Mouse (Mus musculus): Measurements from ENCODE around the gene Apbb1ip.
A peak's percentile ranks its signal among the peaks of the same experiment; 100 is the strongest.

The Apbb1ip gene

DNA sequence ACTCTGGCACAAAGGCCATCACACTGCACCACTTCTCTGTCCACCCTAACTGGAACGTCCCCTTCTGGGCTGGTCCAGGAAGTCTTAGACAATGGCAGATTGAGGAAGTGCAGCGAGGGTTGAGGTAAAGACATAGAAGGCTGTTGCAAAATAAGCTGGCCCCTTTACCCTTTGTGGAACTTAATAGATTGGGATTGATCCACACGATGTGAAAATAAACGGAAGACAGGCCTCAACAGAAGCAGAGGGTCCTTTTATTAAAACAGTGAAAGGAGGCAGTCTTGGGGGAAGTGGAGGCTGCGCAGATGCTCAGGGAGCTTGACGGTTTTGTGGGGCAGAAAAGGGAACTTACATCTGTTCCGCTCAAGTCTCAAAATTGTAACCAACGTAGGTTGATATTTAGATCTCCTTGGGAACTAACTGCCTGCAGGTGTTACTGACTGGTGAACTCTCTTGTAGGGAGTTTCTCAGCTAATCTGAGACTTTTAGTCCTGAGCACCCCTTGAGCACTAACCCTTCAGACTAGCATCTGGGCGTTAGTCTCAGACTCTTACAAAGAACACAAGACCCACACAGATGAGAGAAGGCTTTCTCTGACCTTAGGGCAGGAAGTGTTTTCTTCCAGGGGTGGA lies at the start of gene Apbb1ip:
Gene Apbb1ip, plus strand, starts transcription at position 546 of the 632 bp plus-strand sequence.
- DNase-seq: peak; percentile 63

DNA sequence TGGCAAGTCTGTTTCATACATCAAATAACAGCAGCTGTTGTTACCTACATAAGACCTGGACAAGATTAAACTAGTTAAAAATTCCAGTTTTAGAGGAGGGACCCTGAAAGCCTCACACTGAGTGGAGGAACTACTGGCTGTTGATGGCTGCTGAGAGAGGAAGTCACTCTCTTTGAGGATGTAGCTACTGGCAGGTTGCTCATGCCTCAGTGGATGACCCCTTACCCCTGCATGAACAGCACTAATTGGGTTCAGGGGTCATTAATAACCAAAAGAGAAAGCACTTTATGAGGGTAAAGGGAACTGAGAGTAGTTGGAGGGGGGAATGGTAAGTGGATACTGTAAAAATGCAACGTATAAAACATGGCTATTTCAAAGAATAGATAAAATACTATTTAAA lies 46.8 kb upstream of the Apbb1ip start:
- DNase-seq: no peak

DNA sequence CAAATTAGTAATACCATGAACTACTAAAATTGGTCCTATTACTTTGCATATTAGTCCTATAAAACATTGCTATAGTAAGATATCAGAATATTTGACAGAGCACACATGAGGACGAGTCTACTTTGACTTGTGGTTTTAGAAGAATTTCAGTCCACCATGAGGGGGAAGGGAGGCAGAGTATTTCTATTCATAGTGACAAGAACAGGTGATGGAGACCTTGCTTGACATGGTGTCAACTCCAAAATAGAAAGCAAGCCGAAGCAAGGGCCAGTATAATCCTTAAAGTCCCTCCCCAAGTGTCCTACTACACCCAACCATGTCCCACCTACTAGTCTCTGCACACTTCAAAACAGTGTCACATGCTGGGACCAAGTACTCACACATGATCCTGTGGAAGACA lies 37.8 kb upstream of the Apbb1ip start:
- DNase-seq: no peak

DNA sequence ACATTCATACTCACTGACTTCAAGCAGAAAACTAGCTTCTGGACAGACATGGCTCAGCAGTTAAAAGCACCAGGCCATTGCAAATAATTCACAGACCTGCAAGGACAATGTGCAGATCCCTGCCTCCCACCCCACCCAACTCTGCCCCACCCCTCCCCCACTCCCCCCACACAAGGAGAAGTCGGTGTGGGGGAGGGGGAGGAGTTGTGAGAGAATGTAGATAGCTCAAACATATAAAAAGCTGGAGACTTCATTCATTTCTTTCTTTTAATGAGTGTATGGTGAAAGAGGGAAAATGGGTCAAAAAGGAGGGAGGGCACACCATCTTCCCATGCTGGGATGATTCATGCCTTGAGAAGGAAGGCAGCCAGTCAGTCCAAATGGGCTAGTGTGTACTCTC lies 34.5 kb upstream of the Apbb1ip start:
- no peak for DNase-seq

DNA sequence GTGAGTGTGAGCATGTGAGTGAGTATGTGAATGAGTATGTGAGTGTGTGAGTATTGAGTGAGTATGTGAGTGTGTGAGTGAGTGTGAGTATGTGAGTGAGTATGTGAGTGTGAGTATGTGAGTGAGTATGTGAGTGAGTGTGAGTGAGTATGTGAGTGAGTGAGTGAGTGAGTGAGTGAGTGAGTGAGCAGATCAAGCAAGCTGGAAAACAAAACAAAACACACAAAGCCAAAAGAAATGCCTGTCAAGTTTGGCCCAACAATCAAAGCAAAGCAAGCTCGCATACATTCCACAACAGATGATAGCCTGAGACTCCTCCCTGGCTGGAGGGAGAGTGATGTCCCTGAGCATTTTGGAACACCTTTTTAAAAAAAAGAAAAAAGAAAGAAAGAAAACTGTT lies 33.5 kb upstream of the Apbb1ip start:
- no peak for DNase-seq

DNA sequence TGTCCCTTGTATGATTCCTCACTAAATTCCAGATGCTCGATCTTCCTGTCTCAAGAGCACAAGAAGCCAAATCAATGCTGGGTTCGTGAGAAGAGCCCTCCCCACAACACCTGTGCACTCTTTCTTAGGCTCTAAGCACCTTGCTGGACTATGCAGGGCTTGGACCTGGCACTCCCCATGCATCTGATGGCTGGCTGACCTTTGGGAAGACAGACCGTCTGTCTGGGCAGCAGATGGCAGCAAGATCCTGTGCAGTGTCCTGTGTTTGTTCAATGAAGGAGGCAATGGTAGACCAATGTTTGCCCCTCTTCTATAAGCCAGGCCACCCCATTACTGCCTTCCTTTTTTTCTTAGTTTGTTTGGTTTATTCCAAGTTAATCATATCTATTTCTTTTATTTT lies 32.7 kb upstream of the Apbb1ip start:
- DNase-seq: no peak

DNA sequence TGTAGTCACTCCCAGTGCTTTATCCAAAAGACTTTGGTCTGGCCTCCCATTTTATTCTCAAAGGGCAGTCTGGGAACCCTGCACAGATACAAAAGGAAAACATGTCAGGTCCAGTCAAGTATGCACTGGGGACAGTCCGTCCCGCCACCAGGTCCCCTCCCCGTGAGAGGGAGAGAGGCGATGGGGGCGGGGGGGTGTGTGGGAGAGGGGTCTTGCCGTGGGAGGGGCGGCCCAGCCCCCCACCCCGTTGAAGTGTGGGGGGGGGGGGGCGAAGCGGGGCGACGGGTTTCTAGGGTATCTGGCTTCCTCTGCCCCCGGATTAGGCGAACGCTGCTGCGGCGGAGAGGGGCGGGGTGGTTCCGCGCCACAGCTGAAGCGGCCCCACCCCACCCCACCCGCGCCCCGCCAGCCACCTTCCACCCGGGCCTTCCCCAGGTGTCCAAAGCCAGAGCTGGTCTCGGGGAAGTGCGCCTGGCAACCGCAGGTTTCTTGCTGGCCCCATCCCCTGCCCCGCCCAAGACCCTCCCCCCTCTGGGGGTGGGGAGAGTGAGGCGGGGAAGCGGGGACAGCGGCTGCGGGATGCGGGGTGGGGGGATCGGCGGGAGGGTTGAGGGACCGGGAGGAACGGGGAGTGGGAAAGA lies 29.7 kb upstream of the Apbb1ip start:
- DNase-seq: peak; percentile 77

DNA sequence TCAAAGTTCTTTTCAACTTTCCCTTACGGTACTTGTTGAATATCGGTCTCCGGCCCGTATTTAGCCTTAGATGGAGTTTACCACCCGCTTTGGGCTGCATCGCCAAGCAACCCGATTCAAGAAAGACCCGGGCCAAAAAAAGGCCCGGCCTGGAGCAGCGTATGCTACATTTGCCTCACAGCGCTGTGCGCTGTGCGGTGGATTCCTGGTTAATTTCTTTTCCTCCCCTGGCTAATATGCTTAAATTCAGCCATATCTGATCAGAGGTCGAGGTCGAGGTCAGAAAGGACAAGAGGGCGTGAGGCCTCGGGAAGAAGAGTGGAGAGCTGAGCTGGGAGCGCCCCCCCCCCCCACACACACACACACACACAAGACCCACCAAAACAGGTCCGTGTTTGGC lies 29.0 kb upstream of the Apbb1ip start:
- peak; percentile 26 for DNase-seq

DNA sequence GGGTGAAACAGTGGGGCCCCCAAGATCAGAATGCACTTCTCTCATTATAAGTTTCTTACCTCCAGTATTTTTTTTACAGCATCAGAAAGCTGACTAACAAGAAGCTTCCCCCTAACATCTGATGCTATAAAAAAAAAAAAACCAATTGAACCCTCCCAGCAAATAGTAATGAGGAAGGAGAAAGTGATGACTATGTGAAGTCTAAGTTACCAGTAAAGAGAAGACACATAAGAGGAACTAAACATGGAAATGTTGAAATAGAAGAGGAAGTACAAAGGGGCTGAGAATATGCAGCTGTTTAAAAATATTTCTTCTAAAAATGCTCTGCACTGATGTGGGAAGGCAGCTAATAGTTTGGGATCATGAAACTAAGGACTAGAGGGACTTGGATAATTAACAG lies 27.1 kb upstream of the Apbb1ip start:
- DNase-seq: no peak

DNA sequence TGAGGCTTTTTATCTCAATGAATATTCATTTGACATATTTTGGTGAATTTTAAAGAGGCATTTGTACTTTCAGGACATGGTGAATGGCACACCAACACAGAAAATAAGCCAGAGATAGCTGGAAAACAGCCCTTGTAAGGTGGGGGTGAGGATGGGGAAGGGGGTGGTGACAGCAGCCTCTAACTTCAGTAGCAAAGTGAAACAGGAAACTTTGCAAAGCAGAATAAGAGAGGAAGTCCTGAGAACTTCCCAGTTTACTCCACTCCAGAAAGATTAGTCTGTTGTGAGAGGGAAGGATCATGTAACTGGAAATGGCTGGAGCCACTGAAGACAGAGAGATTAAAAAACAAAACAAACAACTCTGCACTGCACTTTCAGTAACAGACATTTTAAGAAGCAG lies 26.0 kb upstream of the Apbb1ip start:
- no peak for DNase-seq

DNA sequence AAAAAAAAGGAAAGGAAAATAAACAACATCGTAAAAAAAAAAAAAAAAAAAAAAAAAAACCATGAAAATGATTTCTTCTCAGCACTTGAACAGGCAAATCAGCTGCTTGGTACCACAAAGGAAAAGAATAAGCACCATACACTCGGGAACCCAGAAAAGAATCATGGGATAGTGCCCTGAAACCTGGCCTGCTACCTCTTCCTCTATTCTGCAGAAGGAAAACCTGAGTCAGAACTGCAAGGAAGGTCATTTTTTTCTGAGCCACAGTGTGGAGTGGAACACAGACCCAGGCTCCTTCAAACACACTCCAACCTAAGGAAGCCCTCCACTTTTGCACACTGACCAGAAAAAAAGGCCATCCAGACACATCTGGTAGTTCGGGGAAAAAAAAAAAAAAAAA lies 24.1 kb upstream of the Apbb1ip start:
- DNase-seq: no peak

DNA sequence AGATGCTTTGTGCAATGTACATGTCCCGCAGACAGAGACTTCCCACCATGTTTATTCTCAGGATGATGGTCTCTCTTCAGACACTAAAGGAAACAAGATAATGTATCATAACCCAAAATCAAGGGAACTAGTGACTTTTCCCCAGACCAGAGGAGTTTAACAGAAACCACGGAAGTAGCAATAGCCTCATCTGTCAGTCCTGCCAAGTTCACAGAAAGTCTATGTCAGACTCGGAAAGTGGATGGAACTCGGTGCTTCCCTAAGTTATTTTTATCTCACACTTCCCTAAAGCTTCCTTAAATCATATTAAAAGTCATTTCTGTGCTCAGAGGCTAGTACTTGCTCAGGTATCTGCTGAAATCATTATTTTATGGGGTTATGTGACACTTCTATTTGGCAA lies 21.4 kb upstream of the Apbb1ip start:
- no peak for DNase-seq

DNA sequence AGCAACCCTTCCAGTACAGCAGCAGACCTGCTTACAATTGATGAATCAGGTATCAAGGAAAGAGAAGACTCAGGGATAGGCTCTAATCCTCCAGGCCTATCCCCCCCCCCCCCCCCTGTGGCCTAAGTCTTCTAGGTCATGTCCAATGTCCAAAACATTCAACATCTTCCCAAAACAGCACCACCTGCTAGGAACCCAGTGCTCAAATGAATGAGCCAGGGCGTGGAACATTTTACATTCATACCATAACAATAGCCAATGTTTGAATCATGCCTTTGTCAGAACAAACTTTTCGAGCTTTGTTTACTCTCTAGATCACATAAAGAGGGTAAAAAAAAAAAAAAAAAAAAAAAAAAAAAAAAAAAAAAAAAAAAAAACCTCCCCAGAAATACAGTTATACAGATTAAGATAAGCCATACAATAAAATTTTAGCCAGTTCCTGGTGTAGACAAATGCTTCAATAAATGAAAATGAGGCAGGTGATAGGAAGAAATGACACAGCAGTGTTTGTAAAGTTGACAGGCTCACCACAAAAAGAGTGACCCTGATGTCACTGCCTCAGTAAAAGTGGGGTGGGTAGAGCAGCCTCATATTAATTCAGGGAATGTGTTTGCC lies 20.3 kb upstream of the Apbb1ip start:
- DNase-seq: no peak

DNA sequence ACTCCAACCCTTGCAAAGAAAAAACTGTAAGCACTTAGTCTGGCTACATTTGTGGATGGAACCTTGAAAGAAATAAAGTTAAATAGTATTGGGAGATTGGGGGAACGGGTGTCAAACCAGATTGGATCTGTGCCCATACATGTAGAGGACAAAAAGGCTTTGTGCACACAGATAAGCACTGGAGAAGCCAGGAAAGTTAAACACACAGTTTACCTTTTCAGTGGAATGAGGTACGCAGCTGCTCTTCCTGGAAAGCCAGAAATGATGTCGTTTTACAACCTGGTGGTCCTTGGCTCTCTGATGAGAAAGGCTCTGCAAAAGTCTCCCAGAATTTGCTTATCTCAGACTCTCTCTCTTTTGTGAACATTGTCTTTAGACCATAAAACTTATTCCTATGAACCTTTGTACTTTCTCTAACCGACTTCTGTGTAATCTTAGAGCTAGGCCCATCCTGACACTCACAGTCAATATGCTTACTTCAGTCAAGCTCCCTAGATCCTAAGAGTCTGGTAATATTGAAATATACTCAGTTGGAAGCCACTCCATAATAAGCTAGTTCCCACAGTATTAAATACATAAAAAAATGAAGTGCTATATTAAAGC lies 19.6 kb upstream of the Apbb1ip start:
- no peak for DNase-seq

DNA sequence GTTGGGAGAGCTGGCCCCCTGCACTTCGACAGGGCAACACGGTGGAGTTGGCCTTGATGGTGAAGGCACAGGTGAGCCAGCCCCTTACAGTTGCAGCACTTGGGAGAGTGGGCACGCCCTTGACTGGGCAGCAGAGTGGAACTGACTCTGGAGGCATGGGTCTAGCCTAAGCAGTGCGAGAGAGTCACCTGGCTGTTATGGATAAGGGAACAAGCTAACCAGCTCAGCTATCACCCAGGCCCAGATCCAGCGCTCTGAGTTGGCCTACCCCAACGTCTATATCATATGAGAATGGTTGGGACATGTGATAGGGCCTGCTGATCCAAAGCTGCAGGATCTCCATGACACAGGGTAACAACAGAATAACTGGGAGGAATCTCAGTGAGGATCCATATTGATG lies 18.3 kb upstream of the Apbb1ip start:
- DNase-seq: no peak

DNA sequence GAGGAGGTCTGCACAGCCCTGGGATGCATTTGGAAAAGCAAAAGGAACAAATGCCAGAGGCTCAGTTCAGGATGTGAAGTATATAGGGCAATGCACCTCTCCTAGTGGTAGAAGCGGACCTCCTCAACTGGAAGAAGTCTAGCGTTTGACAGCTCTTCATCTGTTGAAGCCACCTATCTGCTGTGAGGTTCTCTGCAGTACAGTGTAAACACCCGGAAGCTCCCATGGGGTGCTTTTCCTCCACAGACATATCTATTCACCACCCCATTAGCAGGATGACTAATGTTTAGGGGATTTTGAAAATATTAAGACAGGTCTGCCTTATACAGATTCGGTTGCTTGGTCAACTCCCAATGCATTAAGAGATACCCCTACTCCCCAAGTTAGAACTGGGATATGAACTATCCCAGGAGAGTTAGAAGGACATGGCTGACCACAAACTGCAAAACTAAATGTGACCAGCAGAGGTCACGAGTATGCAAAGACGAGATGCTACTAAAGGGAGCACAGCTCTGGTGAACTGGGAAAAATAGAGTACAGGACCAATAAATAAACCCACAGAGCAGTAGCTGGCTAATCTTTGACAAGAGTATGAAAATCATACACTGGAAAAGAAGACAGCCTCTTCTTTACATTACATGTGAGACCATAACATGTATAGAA lies 15.5 kb upstream of the Apbb1ip start:
- DNase-seq: peak; percentile 83

DNA sequence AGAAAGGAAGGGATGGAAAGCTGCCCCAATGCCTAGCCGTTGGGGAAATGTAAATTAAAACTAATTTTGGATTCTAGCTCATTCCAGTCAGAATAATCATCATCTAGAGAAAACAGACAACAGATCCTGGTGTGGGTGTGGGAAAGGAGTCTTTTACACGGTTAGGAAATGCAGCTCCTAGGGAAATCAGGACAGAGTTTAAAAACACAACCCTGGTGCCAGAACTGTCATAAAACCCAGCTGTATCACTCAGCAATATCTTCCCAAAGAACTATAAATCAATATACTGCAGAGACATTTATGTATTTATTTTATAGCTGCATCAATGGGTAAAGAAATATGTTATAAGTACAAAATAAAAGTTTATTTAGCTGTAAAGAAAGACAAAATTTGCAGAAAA lies 13.4 kb upstream of the Apbb1ip start:
- DNase-seq: no peak

DNA sequence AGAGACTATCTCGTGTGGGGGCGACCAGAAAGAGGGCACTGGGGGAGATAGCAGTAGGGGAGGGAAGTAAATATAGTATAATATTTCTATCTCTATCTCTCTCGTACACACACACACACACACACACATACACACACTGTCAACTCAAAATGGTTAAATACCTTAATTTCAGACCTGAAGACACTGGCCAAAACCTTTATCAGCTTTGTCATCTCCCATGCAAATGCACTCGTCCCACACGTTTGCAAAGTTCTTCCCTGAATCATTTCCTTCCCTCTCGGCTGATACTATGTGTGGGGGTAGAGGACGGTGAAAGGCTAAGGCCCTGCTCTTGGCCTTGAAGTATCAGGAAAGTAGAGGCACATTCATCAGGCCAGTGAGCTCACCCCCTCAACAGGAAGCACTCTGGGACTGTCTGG lies 12.8 kb upstream of the Apbb1ip start:
- no peak for DNase-seq

DNA sequence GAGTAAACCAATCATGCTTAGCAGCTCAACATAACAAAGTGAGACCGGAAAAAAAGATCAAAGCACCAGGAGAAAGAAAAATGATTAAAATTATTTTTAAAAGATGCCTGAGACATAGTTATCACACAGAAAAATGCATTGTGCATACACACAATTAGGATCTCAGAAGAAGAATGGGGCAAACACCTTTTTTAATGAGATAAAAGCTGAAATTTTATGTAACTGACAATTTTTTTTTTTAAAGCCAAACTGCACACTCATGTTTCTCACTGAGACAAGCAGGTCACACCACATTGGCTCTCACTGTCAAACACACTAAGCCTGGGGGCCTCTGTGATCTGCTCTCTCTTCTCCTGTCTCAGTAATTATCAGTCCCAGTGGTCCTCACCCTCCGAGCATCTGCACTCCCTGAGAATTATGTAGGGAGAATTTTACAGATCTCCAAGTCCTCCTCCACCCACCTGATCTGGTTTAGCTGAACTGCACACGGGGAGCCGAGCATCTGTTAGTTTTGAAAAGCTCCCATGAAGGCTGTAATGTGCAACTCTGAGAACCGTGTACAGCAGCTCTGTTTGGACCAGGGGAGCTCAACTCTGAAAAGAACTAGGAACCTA lies 9.0 kb upstream of the Apbb1ip start:
- DNase-seq: no peak

DNA sequence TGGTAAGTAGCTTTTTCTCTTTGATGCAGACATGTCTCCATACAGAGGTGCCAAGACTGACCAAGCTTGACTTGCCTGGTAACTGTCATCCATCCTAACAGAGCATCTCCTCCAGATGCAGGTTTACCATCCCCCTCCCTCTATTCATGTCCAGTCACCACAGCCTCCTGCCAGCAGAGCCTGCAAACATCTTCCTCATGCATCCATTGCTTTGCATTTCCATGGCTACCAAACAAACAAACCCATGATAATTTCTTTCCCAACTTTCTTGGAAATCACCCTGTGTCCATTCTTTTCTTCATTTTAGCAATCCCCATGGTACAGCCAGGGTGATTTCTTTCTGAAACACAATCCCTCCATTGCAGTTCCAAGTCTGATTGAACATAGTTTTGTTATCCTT lies 2.6 kb upstream of the Apbb1ip start:
- no peak for DNase-seq

DNA sequence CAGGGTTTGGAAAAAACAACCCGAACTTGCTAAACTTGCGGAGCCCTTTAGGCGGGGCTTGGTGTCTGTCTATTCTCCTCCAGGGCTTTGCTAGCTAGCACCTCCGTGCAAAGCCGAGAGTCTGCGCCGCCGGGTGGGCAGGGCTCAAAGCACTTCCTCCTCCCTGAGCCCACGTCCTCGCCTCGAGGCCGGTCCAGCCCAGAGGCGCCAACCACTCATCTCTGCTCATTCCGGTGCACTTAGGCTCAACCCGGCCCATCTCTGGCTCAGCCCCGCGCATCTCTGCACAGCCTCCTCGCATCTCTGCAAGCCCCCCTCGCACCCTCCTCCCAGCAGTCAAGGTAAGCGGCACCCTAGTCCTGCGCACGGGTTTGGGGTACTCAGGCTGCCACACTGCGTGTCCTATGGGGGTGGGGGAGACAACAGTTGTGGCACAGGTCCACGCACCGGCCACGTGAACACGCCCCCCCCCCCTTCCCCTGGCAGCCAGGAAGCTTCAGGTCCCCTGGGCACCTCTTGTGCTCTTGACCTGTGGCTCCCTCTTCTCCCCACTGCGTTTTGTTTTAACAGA lies 372 bp downstream of the Apbb1ip start:
- DNase-seq: peak; percentile 87

DNA sequence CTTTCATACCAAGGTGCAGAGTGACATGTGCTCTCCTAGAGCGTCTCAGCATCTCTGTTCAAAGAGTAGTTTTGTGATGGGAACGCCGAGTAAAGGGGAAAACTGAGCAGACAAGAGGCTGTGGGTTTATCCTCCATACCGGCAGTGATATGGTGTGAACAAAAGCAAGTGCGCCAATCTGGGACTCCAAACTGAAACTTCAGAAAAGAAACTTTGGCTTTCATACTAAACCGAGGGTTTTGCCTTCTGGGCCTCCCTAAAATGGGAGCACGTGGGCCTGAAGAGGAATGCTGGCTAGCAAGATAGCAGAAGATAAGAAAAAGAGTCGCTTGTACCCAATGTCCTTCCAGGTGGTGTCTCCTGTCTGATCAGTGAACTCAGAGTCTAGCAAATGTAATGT lies 1.3 kb downstream of the Apbb1ip start:
- DNase-seq: peak; percentile 43

DNA sequence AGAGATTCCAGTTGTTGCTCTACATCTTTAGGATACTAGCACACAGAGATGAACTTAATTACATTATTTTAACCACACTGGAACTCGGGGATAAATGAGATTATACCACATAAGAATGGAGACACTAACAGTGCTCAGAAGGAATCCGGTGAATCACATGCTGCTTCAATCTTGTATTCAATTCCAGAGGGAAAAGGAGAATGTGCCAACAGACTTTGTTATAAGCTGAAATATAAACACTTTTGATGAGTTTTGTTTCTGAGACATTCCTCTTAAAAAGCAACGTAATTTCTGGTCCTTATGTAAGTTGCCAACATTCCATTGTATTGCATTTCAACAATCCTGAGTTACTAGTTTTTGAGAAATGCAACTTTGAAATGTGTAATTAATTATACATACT lies 1.8 kb downstream of the Apbb1ip start:
- DNase-seq: no peak

All from thymus, postnatal 4 days (tissue).